Mouse (Mus musculus) cerebellum, postnatal 25 days (tissue): ENCODE measurements around the gene A230050P20Rik.

ENCODE experiments used
- DNase-seq, 2 experiments: peaks; one replicate each; pipeline ENCODE4 v3.0.0; 2021; ENCODE audit warnings: mixed read lengths in 2 of 2

The A230050P20Rik gene

GRCm38 (mm10) chr9:20895382-20895781, 26.9 kb downstream of the A230050P20Rik start:
- no peak for DNase-seq

GRCm38 (mm10) chr9:20897736-20898510, 29.5 kb downstream of the A230050P20Rik start:
- DNase-seq = no peak

GRCm38 (mm10) chr9:20898511-20899073, 30.1 kb downstream of the A230050P20Rik start, which contains the start of gene Eif3g:
Gene Eif3g, minus strand, starts transcription at chr9:20898623.
- DNase-seq = peak; percentile 89 to 93

GRCm38 (mm10) chr9:20901466-20902173, 33.2 kb downstream of the A230050P20Rik start:
- no peak for DNase-seq

- DNase-seq = no peak
Measured at GRCm38 (mm10) chr9:20902174-20902491, 33.7 kb downstream of the A230050P20Rik start.

- DNase-seq = no peak
Measured at GRCm38 (mm10) chr9:20909948-20910347, 41.5 kb downstream of the A230050P20Rik start.

- DNase-seq = no peak
Measured at GRCm38 (mm10) chr9:20916160-20916559, 47.7 kb downstream of the A230050P20Rik start.

- DNase-seq = no peak
Measured at GRCm38 (mm10) chr9:20923258-20923657, 54.8 kb downstream of the A230050P20Rik start.
